10 mouse cellular contexts compared by ENCODE assay signal in genomic region chr19:28003474-28003873, GRCm38 (mm10). TPM values are rescaled to one million over a fixed set of nuclear protein-coding genes. Genes with fewer than 3 reads are reported as not detected.
DNase-seq lines count a peak whose midpoint lies in the region; ATAC-seq and TF ChIP-seq lines count a peak whose summit lies in the region.
"Had no signal": no experiment of that assay in that cellular context is flagged by ENCODE, and none has a peak within 500 bp of the region (broad histone marks: within the 10 kb centered on the region; RNA-seq: fewer than 3 reads in every experiment).

No protein-coding gene starts in this region.

- WGBS in forebrain, postnatal 0 days, result 61% methylated on average over 1 of the region's 1 CpGs
- 87% methylated on average over 1 of the region's 1 CpGs for WGBS in forebrain, embryonic 13.5 days
- WGBS in stomach, postnatal 0 days, result 71% methylated on average over 1 of the region's 1 CpGs

- H3K9me3 ChIP-seq in forebrain, postnatal 0 days (ENCODE audit: low read length), result no peaks in the 10 kb centered on the region
- no peaks in the 10 kb centered on the region for H3K9me3 ChIP-seq in forebrain, embryonic 13.5 days (replicated peaks)
- H3K9me3 ChIP-seq in stomach, postnatal 0 days (ENCODE audit: control insufficient read depth, low read length), result no peaks in the 10 kb centered on the region
- H3K9me3 ChIP-seq: midbrain, embryonic 12.5 days had no signal

- no peak overlapping the region for H3K27ac ChIP-seq in forebrain, postnatal 0 days (ENCODE audit: low read depth, low read length)
- H3K27ac ChIP-seq in forebrain, embryonic 13.5 days, result no peak overlapping the region
- H3K27ac ChIP-seq in layer of hippocampus, adult 2 months, result peak overlapping the region; percentile 100
- H3K27ac ChIP-seq in stomach, postnatal 0 days (replicated peaks), result no peak overlapping the region
- H3K27ac ChIP-seq: midbrain, embryonic 12.5 days had no signal

- no peak overlapping the region for H3K9ac ChIP-seq in forebrain, postnatal 0 days
- H3K9ac ChIP-seq in forebrain, embryonic 13.5 days, result no peak overlapping the region
- no peak overlapping the region for H3K9ac ChIP-seq in stomach, postnatal 0 days (ENCODE audit: low read length)
- H3K9ac ChIP-seq: midbrain, embryonic 12.5 days had no signal

- TF ChIP-seq CTCF in forebrain, postnatal 0 days (IDR thresholded peaks at IDR 0.05; ENCODE audit: low read depth), result no peak
- no peak for TF ChIP-seq CTCF in layer of hippocampus, adult 2 months (conservative IDR thresholded peaks at IDR 0.05)
- TF ChIP-seq CTCF in stomach, postnatal 0 days (IDR thresholded peaks at IDR 0.05; ENCODE audit: low read depth), result no peak

- H3K4me2 ChIP-seq in forebrain, postnatal 0 days (ENCODE audit: low read depth), result no peak overlapping the region
- no peak overlapping the region for H3K4me2 ChIP-seq in forebrain, embryonic 13.5 days
- no peak overlapping the region for H3K4me2 ChIP-seq in stomach, postnatal 0 days (replicated peaks; ENCODE audit: low read depth)
- H3K4me2 ChIP-seq: midbrain, embryonic 12.5 days had no signal

- no peak overlapping the region for H3K4me3 ChIP-seq in forebrain, postnatal 0 days (ENCODE audit: low read depth, low read length)
- H3K4me3 ChIP-seq in forebrain, embryonic 13.5 days, result no peak overlapping the region
- peak overlapping the region; percentile 27; the same call in 1 of the 2 replicates for H3K4me3 ChIP-seq in layer of hippocampus, adult 2 months
- H3K4me3 ChIP-seq in stomach, postnatal 0 days (ENCODE audit: low read depth, low read length), result no peak overlapping the region
- H3K4me3 ChIP-seq: midbrain, embryonic 12.5 days had no signal

- intact Hi-C loops in left cerebral cortex, postnatal 4 days (cut with DNase I), result no loop called here

- TF ChIP-seq EP300 in stomach, postnatal 0 days (optimal IDR thresholded peaks at IDR 0.05), result no peak

- H3K27me3 ChIP-seq in forebrain, postnatal 0 days (ENCODE audit: insufficient read depth, low read length), result no peaks in the 10 kb centered on the region
- no peaks in the 10 kb centered on the region for H3K27me3 ChIP-seq in forebrain, embryonic 13.5 days
- no peaks in the 10 kb centered on the region for H3K27me3 ChIP-seq in stomach, postnatal 0 days (ENCODE audit: control insufficient read depth, insufficient read depth, low read length)
- H3K27me3 ChIP-seq: midbrain, embryonic 12.5 days had no signal

- ATAC-seq in forebrain, postnatal 0 days, result peak; percentile 68
- ATAC-seq in forebrain, embryonic 13.5 days, result no peak
- no peak for ATAC-seq in stomach, postnatal 0 days (ENCODE audit: low FRiP score, low TSS enrichment)

- peak; percentile 36 for DNase-seq in forebrain, postnatal 0 days
- peak; percentile 31 to 63 for DNase-seq in layer of hippocampus, adult 2 months (ENCODE audit: low spot score in 2 of 2)
- DNase-seq in layer of hippocampus, postnatal 14 days (ENCODE audit: low spot score in 2 of 2), result no peak
- DNase-seq in brain, adult 2 months (ENCODE audit: low read depth, low spot score), result peak; percentile 82
- peak; percentile 35 for DNase-seq in left cerebral cortex, postnatal 4 days
- no peak for DNase-seq in kidney, adult 11 months
- DNase-seq in stomach, postnatal 0 days (ENCODE audit: low spot score), result no peak
- DNase-seq: kidney, postnatal 10 days had no signal

- H3K4me1 ChIP-seq in forebrain, postnatal 0 days (ENCODE audit: insufficient read depth), result no peaks in the 10 kb centered on the region; the same call in 1 of the 2 replicates
- peaks cover 11% of the 10 kb centered on the region for H3K4me1 ChIP-seq in forebrain, embryonic 13.5 days
- H3K4me1 ChIP-seq in stomach, postnatal 0 days (replicated peaks; ENCODE audit: control insufficient read depth, insufficient read depth), result no peaks in the 10 kb centered on the region

- no peaks in the 10 kb centered on the region for H3K36me3 ChIP-seq in forebrain, postnatal 0 days (ENCODE audit: insufficient read depth)
- H3K36me3 ChIP-seq in forebrain, embryonic 13.5 days (ENCODE audit: poor library complexity, severe bottlenecking), result no peaks in the 10 kb centered on the region
- H3K36me3 ChIP-seq in stomach, postnatal 0 days (ENCODE audit: control insufficient read depth, insufficient read depth, low read length), result no peaks in the 10 kb centered on the region
- H3K36me3 ChIP-seq: midbrain, embryonic 12.5 days had no signal

RNA-seq across cellular contexts. Expression of gene Rfx3, which starts 7.5 kb away (rescaled TPM):
- total RNA-seq in forebrain, postnatal 0 days (2014; rRNA removed), result 28.6 and 42.5 TPM in 2 replicates
- 8.0 and 19.4 TPM in 2 replicates for polyA plus RNA-seq in forebrain, postnatal 0 days (2015; fragmentation: Nextera tagmentation; extraction: Ambion mirVana)
- polyA plus RNA-seq in forebrain, embryonic 13.5 days (2015; fragmentation: Nextera tagmentation; extraction: Ambion mirVana), result 33.1 and 40.1 TPM in 2 replicates
- total RNA-seq in layer of hippocampus, adult 2 months (2021), result 100 to 1,000 TPM; 142 to 150 TPM
- total RNA-seq in layer of hippocampus, postnatal 14 days (2021), result 10 to 100 TPM; 90.7 to 98.5 TPM
- 10 to 100 TPM; 83.3 to 96.0 TPM for total RNA-seq in left cerebral cortex, postnatal 4 days (2021)
- polyA plus RNA-seq in stomach, postnatal 0 days (2015; fragmentation: Nextera tagmentation; extraction: Ambion mirVana), result 1.9 and 2.0 TPM in 2 replicates

Comparison
In these comparisons a context has a peak if more than half of its experiments do, and no peak if none do; other contexts are left out.
1. DNase-seq: peak in forebrain, postnatal 0 days (single experiment), layer of hippocampus, adult 2 months (2 of 2), brain, adult 2 months (single experiment) and left cerebral cortex, postnatal 4 days (single experiment); none in layer of hippocampus, postnatal 14 days (0 of 2), kidney, adult 11 months (single experiment) and stomach, postnatal 0 days (single experiment).